Mouse (Mus musculus) embryonic facial prominence, embryonic 13.5 days (tissue): ENCODE measurements at regions not wholly inside any gene's neighbourhood (a gene's known extent, or its start where the extent isn't known, plus 50 kb on each side); places are given as distances from the start of the nearest gene placed in this dataset.

Experiments used
- ATAC-seq: fragments of 200-750 bp; cut with Nextera tagmentation; 2 replicates; pipeline ENCODE4 v1.8.0; 2017; ENCODE audit warnings: low read depth; ENCODE audit not compliant: insufficient number of reproducible peaks, insufficient read depth, low FRiP score, low TSS enrichment
- H3K27ac ChIP-seq: fragments of 300-500 bp; sonication (generic); 2 replicates; pipeline ENCODE4 v1.5.1; 2015; ENCODE audit warnings: moderate library complexity, mild to moderate bottlenecking, inconsistent platforms
- H3K27me3 ChIP-seq: fragments of 300-500 bp; sonication (generic); 2 replicates; pipeline ENCODE4 v1.6.1; 2015; ENCODE audit warnings: mild to moderate bottlenecking, inconsistent platforms
- H3K36me3 ChIP-seq: fragments of 300-500 bp; sonication (generic); 2 replicates; pipeline ENCODE4 v1.6.1; 2015; ENCODE audit warnings: mild to moderate bottlenecking, inconsistent platforms
- H3K4me1 ChIP-seq: fragments of 300-500 bp; sonication (generic); 2 replicates; pipeline ENCODE4 v1.6.1; 2015; ENCODE audit warnings: inconsistent platforms
- H3K4me2 ChIP-seq: fragments of 300-500 bp; sonication (generic); 2 replicates; pipeline ENCODE4 v1.6.1; 2015; ENCODE audit warnings: moderate library complexity, mild to moderate bottlenecking, inconsistent platforms
- H3K4me3 ChIP-seq: fragments of 300-500 bp; sonication (generic); 2 replicates; pipeline ENCODE4 v1.5.1; 2015; ENCODE audit warnings: mild to moderate bottlenecking, inconsistent platforms
- H3K9ac ChIP-seq: fragments of 300-500 bp; sonication (generic); 2 replicates; pipeline ENCODE4 v1.6.1; 2015; ENCODE audit warnings: mild to moderate bottlenecking, inconsistent platforms
- H3K9me3 ChIP-seq: fragments of 300-500 bp; sonication (generic); 2 replicates; pipeline ENCODE4 v1.6.1; 2016; ENCODE audit warnings: inconsistent platforms
- WGBS: fragments of 180-500 bp; shearing (Covaris S2); methylation state at CpG from one replicate; pipeline ENCODE4 v1.1.7; 2015; ENCODE audit warnings: mixed read lengths; 5-methylcytosine and 5-hydroxymethylcytosine counted together

DNA sequence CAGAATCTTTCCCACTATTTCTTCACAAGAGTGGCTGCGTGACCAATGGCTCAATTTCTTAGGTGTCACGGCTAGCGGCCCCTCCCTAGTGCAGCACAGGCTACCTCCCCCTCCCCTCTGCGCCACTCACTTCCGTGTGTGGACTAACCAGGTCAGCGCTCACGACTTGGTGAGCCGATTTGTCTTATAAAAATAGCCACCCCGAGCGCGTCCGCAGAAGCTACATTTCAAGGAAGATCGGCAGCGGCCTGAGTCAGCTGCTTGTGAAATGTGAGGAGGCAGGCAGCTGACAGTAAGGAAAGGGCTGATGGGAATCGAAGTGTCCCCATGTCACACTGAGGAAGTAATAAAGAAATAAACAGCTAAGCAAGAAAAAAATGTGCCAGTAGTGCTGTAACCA is 82.3 kb upstream of the Pced1b start:
- no peak overlapping the region for H3K27ac ChIP-seq
- 81% methylated on average over 15 of the region's 15 CpGs for WGBS
- no peaks in the 10 kb centered on the region for H3K9me3 ChIP-seq
- no peaks in the 10 kb centered on the region for H3K27me3 ChIP-seq
- H3K4me3 ChIP-seq: no peak overlapping the region
- H3K36me3 ChIP-seq: no peaks in the 10 kb centered on the region
- H3K4me1 ChIP-seq: no peaks in the 10 kb centered on the region
- H3K9ac ChIP-seq: no peak overlapping the region
- no peak for ATAC-seq
- no peak overlapping the region for H3K4me2 ChIP-seq

DNA sequence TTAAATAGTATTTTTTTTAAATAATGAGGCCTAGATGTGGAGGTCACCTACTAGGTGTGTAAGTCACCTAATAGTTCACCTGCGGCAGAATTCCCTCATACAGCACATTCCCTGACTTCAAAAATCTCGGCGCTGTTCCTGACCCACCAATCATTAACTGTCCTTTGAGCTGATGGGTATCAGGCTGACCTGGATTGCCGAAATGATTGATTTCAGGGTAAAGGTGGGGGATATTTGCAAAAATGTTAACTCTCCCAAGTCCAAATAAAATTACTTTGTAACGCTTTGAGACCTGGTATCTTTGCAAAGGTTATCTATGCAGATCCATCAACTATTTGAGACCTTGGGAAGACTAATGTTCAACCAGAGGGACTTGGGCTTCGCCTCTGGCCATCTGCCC is 82.9 kb upstream of the Pced1b start:
- no peak for ATAC-seq
- H3K4me2 ChIP-seq: no peak overlapping the region
- H3K27me3 ChIP-seq: no peaks in the 10 kb centered on the region
- H3K4me3 ChIP-seq: no peak overlapping the region
- H3K36me3 ChIP-seq: no peaks in the 10 kb centered on the region
- H3K9me3 ChIP-seq: no peaks in the 10 kb centered on the region
- 90% methylated on average over 6 of the region's 6 CpGs for WGBS
- H3K27ac ChIP-seq: no peak overlapping the region
- H3K4me1 ChIP-seq: no peaks in the 10 kb centered on the region
- H3K9ac ChIP-seq: no peak overlapping the region

DNA sequence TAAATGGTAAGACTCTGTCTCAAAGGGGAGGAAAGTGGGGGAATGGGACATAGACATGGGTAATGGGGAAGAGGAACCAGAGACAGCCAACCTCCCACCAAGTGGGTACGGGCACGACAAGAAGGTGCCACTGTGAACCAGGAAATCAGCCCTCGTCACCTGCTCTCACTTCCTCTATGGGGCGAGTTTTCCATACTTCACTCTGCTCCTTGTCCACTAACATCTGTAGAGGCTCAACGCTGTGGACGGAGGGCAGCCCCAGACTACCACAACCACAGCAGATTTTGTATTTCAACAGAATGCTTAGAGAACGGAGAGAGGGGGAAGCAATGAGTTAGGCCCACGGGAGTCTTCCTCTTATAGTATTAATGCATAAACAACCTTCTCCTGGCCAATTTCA is 83.8 kb upstream of the Pced1b start:
- Histone ChIP-seq H3K9me3 (no peaks in the 10 kb centered on the region), H3K4me1 (no peaks in the 10 kb centered on the region), H3K9ac (no peak overlapping the region), H3K27me3 (no peaks in the 10 kb centered on the region), H3K36me3 (no peaks in the 10 kb centered on the region), H3K27ac (no peak overlapping the region), H3K4me3 (no peak overlapping the region), H3K4me2 (no peak overlapping the region)
- no peak for ATAC-seq
- 90% methylated on average over 8 of the region's 8 CpGs for WGBS

DNA sequence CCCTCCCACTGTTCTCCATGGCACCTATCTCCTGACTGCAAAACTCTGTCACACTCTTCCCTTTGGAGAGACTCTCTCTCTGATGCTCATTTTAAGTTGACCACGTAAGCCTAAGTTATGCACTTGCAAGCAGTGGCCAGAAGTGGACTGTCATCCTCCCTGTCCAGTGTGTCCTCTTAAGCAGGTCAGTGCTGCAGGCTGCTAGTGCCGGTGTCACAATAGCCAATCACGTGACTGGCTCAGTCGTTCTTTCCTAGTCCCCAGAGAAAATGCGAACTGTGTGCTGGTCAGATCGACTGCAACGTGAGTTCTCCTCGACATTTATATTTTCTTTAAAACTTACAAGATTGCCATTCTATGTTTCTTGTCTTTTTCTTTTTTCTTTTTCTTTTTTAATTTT is 84.6 kb upstream of the Pced1b start:
- WGBS: 86% methylated on average over 8 of the region's 8 CpGs
- H3K9me3 ChIP-seq: no peaks in the 10 kb centered on the region
- H3K4me3 ChIP-seq: no peak overlapping the region
- H3K4me2 ChIP-seq: no peak overlapping the region
- H3K27me3 ChIP-seq: no peaks in the 10 kb centered on the region
- H3K9ac ChIP-seq: no peak overlapping the region
- no peak overlapping the region for H3K27ac ChIP-seq
- no peaks in the 10 kb centered on the region for H3K4me1 ChIP-seq
- ATAC-seq: no peak
- no peaks in the 10 kb centered on the region for H3K36me3 ChIP-seq

DNA sequence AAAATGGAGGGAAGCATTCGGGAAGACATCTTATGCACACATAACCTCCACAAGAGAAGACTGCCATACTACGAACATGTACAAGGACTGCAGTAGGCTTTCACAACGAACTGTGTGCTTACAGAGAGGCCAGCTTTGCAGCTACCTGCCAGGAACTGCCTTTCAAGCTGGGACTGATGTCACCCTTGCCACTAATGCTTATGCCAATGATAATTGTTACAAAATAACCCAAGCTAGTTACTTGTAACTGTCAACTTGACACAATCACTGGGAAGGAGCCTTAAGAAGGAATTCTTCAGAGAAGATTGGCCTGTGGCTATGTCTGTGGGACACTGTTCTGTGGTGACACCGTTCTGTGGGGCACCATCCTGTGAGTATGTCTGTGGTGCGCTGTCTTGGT is 85.4 kb upstream of the Pced1b start:
- Histone ChIP-seq H3K4me2 (no peak overlapping the region), H3K36me3 (no peaks in the 10 kb centered on the region), H3K27me3 (no peaks in the 10 kb centered on the region), H3K9me3 (no peaks in the 10 kb centered on the region), H3K4me3 (no peak overlapping the region), H3K9ac (no peak overlapping the region), H3K4me1 (no peaks in the 10 kb centered on the region), H3K27ac (no peak overlapping the region)
- 88% methylated on average over 5 of the region's 5 CpGs for WGBS
- no peak for ATAC-seq

DNA sequence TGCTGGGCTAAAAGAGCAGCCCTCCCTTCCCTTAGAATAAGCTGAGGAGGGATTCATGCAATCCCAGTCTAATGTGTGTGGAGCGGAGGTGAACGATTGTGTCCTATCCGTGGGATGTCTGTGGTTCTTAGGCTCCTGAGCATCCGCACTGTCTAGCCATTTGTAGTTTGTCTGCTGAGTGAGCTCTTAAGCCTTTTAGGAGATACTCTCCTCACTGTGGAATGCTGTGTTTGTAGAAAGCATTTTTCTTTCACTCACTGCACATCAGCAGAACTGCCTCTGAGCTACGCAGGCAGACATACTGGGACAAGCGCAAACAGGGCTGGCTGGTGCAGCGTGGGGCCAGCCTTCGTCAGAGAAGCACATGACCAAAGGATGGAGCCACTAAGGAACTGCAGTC is 94.6 kb upstream of the Pced1b start:
- H3K4me2 ChIP-seq: no peak overlapping the region
- 64% methylated on average over 8 of the region's 8 CpGs for WGBS
- H3K27me3 ChIP-seq: no peaks in the 10 kb centered on the region
- no peak overlapping the region for H3K27ac ChIP-seq
- no peak for ATAC-seq
- H3K4me1 ChIP-seq: no peaks in the 10 kb centered on the region
- H3K36me3 ChIP-seq: no peaks in the 10 kb centered on the region
- H3K9ac ChIP-seq: no peak overlapping the region
- H3K9me3 ChIP-seq: no peaks in the 10 kb centered on the region
- H3K4me3 ChIP-seq: no peak overlapping the region

DNA sequence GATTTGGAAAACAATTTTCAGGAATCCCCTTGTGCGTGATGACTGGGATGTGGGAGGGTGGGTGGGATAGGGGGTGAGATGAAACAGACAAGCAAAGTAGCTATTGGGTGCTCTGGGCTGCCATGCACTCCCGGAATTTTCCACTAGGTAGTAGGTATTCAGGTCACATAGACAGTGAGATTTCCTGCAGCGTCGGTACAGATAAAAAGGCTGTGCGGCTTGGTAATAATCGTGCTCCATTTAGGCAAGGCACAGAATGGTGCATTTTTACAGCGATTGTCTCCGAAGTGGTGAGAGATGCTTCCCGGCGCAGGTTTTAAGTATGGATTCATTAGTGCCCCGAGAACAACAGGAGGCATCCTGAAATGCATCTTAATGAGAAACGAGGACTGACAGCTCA is 95.1 kb upstream of the Pced1b start:
- Histone ChIP-seq H3K36me3 (no peaks in the 10 kb centered on the region), H3K27ac (no peak overlapping the region), H3K4me2 (no peak overlapping the region), H3K9ac (no peak overlapping the region), H3K9me3 (no peaks in the 10 kb centered on the region), H3K4me3 (no peak overlapping the region), H3K4me1 (no peaks in the 10 kb centered on the region), H3K27me3 (no peaks in the 10 kb centered on the region)
- 84% methylated on average over 12 of the region's 12 CpGs for WGBS
- ATAC-seq: no peak

DNA sequence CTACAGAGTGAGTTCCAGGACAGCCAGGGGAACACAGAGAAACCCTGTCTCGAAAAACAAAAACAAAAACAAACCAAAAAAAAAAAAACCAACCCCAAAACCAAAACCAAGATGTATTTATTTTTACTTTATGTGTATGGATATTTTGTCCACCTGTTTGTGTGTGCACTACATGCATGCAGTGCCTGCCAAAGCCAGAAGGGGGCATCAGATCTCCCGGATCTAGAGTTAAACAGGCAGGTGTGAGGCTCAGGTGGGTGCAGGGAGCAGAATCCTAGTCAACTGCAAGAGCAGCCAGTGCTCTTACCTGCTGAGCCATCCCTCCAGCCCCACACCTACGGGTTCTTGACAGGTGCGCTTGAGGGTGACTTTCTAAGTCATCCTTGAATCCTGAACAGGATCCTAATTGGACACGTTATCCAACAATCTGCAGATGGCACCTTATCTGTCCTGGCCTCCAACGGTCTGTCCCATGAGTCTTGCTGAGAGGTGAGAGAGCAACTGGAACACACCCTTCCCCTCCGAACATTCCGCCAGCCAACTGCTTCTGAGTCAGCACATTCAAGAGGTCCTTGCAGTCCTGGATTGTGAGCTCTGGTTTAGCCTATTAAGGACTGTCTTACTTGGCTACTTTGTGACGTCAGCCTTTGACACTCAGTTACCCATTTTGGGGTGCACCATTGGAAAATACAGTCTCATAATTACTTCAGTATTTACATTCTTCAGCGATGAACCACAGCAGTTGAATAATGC is 95.4 kb upstream of the Slc38a4 start:
- 88% methylated on average over 10 of the region's 10 CpGs for WGBS

DNA sequence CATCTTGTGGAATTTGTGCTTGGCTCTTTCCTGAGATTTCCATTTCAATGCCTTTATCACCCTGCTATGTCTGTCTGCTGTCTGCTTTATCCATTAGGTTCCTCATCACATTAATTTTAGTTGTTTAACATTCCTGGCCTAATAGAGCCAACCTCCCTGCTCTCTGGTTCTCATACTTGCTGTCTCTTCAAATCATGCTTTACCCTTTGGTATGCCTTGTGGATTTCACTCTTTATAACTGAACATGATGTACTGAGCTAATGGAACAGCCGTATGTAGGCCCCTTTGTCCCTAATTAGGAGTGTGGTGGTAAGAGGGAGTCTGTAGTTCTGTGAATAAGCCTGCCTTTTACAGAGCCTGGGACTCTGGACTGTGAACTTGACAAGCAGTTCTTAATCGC is 86.2 kb upstream of the Slc38a4 start:
- Histone ChIP-seq H3K4me3 (no peak overlapping the region), H3K9ac (no peak overlapping the region), H3K4me2 (no peak overlapping the region), H3K4me1 (no peaks in the 10 kb centered on the region), H3K27me3 (no peaks in the 10 kb centered on the region), H3K27ac (no peak overlapping the region), H3K9me3 (peaks cover 6% of the 10 kb centered on the region; the same call in 1 of the 2 replicates), H3K36me3 (no peaks in the 10 kb centered on the region)
- no peak for ATAC-seq
- WGBS: 80% methylated on average over 2 of the region's 2 CpGs

More for the DNA sequence above, 95.4 kb upstream of the Slc38a4 start:
- H3K27me3 ChIP-seq: no peaks in the 10 kb centered on the region
- H3K9ac ChIP-seq: no peak overlapping the region
- no peaks in the 10 kb centered on the region for H3K9me3 ChIP-seq
- ATAC-seq: no peak
- no peak overlapping the region for H3K4me3 ChIP-seq
- H3K36me3 ChIP-seq: no peaks in the 10 kb centered on the region
- no peaks in the 10 kb centered on the region for H3K4me1 ChIP-seq
- H3K4me2 ChIP-seq: no peak overlapping the region
- no peak overlapping the region for H3K27ac ChIP-seq

DNA sequence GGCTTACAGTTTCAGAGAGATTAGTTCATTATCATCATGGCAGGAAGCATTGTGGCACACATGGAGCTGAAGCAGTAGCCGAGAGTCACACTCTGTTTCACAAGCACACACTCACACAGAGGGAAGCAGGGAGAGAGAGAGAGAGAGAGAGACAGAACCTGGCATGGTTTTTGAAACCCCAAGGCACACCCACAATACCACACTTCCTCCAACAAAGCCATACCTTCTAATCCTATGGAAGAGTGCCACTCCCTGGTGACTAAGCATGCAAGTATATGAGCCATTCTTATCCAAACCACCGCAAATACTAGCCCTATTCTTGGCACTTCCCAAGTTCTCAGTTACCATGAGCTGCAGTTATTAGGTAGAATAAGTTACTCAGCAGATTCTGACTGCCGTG is 82.5 kb upstream of the Slc38a4 start:
- Histone ChIP-seq H3K4me2 (no peak overlapping the region), H3K36me3 (no peaks in the 10 kb centered on the region), H3K27me3 (no peaks in the 10 kb centered on the region), H3K9ac (no peak overlapping the region), H3K9me3 (peaks cover 6% of the 10 kb centered on the region; the same call in 1 of the 2 replicates), H3K27ac (no peak overlapping the region), H3K4me1 (no peaks in the 10 kb centered on the region), H3K4me3 (no peak overlapping the region)
- 68% methylated on average over 3 of the region's 3 CpGs for WGBS
- ATAC-seq: no peak

DNA sequence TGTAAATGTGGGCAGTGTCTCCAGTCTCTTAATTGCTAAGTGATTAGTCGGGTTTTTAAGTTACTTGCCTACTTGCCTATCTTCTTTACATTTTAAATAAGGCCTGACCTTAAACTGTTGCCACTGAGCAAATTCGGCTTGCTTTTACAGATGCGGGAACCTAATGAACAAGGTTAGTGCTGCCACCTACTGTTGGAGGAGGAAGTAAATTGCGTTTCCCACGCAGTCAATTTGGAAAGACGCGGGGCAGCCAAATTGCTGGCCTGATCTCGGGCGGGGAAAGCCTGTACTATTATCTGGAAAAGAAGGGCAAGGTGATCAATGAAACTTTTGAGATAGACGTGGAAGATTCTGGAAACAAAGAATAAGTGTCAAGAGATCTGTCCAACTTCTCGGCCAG is 79.5 kb upstream of the Slc38a4 start:
- H3K27me3 ChIP-seq: no peaks in the 10 kb centered on the region
- H3K27ac ChIP-seq: no peak overlapping the region
- no peaks in the 10 kb centered on the region for H3K36me3 ChIP-seq
- no peak for ATAC-seq
- 11% methylated on average over 11 of the region's 11 CpGs for WGBS
- H3K4me2 ChIP-seq: no peak overlapping the region
- no peak overlapping the region for H3K4me3 ChIP-seq
- H3K9ac ChIP-seq: 0 out of 2 replicates have a peak overlapping the region, but pooled peaks have one; percentile 21
- H3K9me3 ChIP-seq: peaks cover 6% of the 10 kb centered on the region; the same call in 1 of the 2 replicates
- H3K4me1 ChIP-seq: no peaks in the 10 kb centered on the region

DNA sequence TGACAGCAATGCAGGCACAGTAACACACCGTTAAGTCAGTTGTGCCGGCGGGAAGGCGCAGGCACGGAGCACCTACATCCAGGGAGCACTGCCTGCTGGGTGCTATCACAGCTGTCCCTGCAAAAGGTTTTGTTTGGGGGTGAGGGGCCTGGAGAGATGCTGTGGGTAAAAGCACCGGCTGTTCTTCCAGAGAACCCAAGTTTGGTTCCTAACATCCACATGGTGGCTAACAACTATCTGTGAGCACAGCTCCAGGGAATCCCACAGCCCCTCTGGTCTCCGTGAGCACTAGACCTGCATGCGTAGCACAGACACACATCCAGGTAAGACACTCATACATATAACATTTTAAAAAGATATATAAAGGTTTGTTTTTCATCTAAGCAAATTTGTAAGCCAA is 72.0 kb upstream of the Slc38a4 start:
- no peaks in the 10 kb centered on the region for H3K4me1 ChIP-seq
- no peak overlapping the region for H3K4me2 ChIP-seq
- H3K27ac ChIP-seq: no peak overlapping the region
- no peaks in the 10 kb centered on the region for H3K9me3 ChIP-seq
- H3K36me3 ChIP-seq: no peaks in the 10 kb centered on the region
- 93% methylated on average over 8 of the region's 8 CpGs for WGBS
- no peak for ATAC-seq
- no peaks in the 10 kb centered on the region for H3K27me3 ChIP-seq
- no peak overlapping the region for H3K4me3 ChIP-seq
- no peak overlapping the region for H3K9ac ChIP-seq
